In genomic region chr16:13144682-13145410, GRCm38 (mm10) we compare ENCODE assay signal across 26 mouse cellular contexts. TPM values are rescaled to one million over a fixed set of nuclear protein-coding genes. Genes with fewer than 3 reads are reported as not detected.
DNase-seq lines count a peak whose midpoint lies in the region; ATAC-seq and TF ChIP-seq lines count a peak whose summit lies in the region.
"Had no signal": no experiment of that assay in that cellular context is flagged by ENCODE, and none has a peak within 500 bp of the region (broad histone marks: within the 10 kb centered on the region; RNA-seq: fewer than 3 reads in every experiment).

No protein-coding gene starts in this region.

- H3K27me3 ChIP-seq in intestine, postnatal 0 days (replicated peaks; ENCODE audit: control insufficient read depth, insufficient read depth, low read length): no peaks in the 10 kb centered on the region
- no peaks in the 10 kb centered on the region for H3K27me3 ChIP-seq in intestine, embryonic 16.5 days (replicated peaks; ENCODE audit: control insufficient read depth, insufficient read depth, low read length)
- H3K27me3 ChIP-seq: heart, embryonic 15.5 days; intestine, embryonic 15.5 days; kidney, embryonic 15.5 days; liver, embryonic 15.5 days; lung, embryonic 15.5 days; neural tube, embryonic 15.5 days; stomach, embryonic 15.5 days had no signal

- peak; percentile 16 to 17 for DNase-seq in adrenal gland, adult 18-20 months (ENCODE audit: low spot score in 2 of 2)
- DNase-seq in adrenal gland, adult 8-10 months: no peak
- peak; percentile 47 for DNase-seq in ES-CJ7 (ENCODE audit: low read depth, low spot score)
- peak; percentile 39 to 52 for DNase-seq in adrenal gland, postnatal 36 days
- no peak for DNase-seq in lung, postnatal 25 days (ENCODE audit: low spot score)
- no peak for DNase-seq in lung, postnatal 14 days
- DNase-seq: cerebellum, adult 9-10 months; gastrocnemius, postnatal 25 days; kidney, postnatal 4 days; layer of hippocampus, adult 9-11 months; liver; right cerebral cortex, adult 18-20 months; right cerebral cortex, postnatal 4 days had no signal

- no peak overlapping the region for H3K4me3 ChIP-seq in intestine, postnatal 0 days (ENCODE audit: low read depth, low read length)
- no peak overlapping the region for H3K4me3 ChIP-seq in intestine, embryonic 16.5 days (ENCODE audit: low read length)
- H3K4me3 ChIP-seq: forebrain, embryonic 10.5 days; heart, embryonic 15.5 days; intestine, embryonic 15.5 days; kidney, embryonic 15.5 days; limb, embryonic 10.5 days; liver, embryonic 15.5 days; lung, embryonic 15.5 days; neural tube, embryonic 15.5 days; stomach, embryonic 15.5 days had no signal

- no peak overlapping the region for H3K9ac ChIP-seq in intestine, postnatal 0 days (ENCODE audit: low read depth, low read length)
- no peak overlapping the region for H3K9ac ChIP-seq in intestine, embryonic 16.5 days (ENCODE audit: low read depth, low read length)
- H3K9ac ChIP-seq: heart, embryonic 15.5 days; intestine, embryonic 15.5 days; kidney, embryonic 15.5 days; liver, embryonic 15.5 days; lung, embryonic 15.5 days; neural tube, embryonic 15.5 days; stomach, embryonic 15.5 days had no signal

- no peaks in the 10 kb centered on the region for H3K9me3 ChIP-seq in intestine, postnatal 0 days (ENCODE audit: control insufficient read depth)
- no peaks in the 10 kb centered on the region for H3K9me3 ChIP-seq in intestine, embryonic 16.5 days (ENCODE audit: control insufficient read depth, low read length)
- H3K9me3 ChIP-seq: forebrain, embryonic 10.5 days; heart, embryonic 15.5 days; intestine, embryonic 15.5 days; kidney, embryonic 15.5 days; limb, embryonic 10.5 days; liver, embryonic 15.5 days; lung, embryonic 15.5 days; neural tube, embryonic 15.5 days; stomach, embryonic 15.5 days had no signal

- no peaks in the 10 kb centered on the region for H3K4me1 ChIP-seq in intestine, postnatal 0 days (replicated peaks; ENCODE audit: control insufficient read depth, insufficient read depth, low read length)
- H3K4me1 ChIP-seq in intestine, embryonic 16.5 days (ENCODE audit: control insufficient read depth, insufficient read depth, low read length): no peaks in the 10 kb centered on the region
- H3K4me1 ChIP-seq: forebrain, embryonic 10.5 days; heart, embryonic 15.5 days; kidney, embryonic 15.5 days; limb, embryonic 10.5 days; liver, embryonic 15.5 days; lung, embryonic 15.5 days had no signal

- H3K4me2 ChIP-seq in intestine, postnatal 0 days (replicated peaks; ENCODE audit: low read depth): no peak overlapping the region
- H3K4me2 ChIP-seq in intestine, embryonic 16.5 days (ENCODE audit: low read depth, low read length): no peak overlapping the region
- H3K4me2 ChIP-seq: heart, embryonic 15.5 days; intestine, embryonic 15.5 days; kidney, embryonic 15.5 days; liver, embryonic 15.5 days; lung, embryonic 15.5 days; neural tube, embryonic 15.5 days; stomach, embryonic 15.5 days had no signal

- WGBS in intestine, postnatal 0 days: 94% methylated on average over 10 of the region's 10 CpGs
- 94% methylated on average over 10 of the region's 10 CpGs for WGBS in intestine, embryonic 16.5 days

- ATAC-seq in intestine, postnatal 0 days: no peak
- no peak for ATAC-seq in intestine, embryonic 16.5 days
- ATAC-seq: hindbrain, embryonic 16.5 days had no signal

- peaks cover 62% of the 10 kb centered on the region for H3K36me3 ChIP-seq in intestine, postnatal 0 days (ENCODE audit: control insufficient read depth, insufficient read depth)
- H3K36me3 ChIP-seq in intestine, embryonic 16.5 days (ENCODE audit: control insufficient read depth, insufficient read depth, low read length): peaks cover 20% of the 10 kb centered on the region

- TF ChIP-seq CTCF in intestine, postnatal 0 days (IDR thresholded peaks at IDR 0.05; ENCODE audit: low read depth): peak; percentile 18; the same call in 1 of the 2 replicates

- no peak overlapping the region for H3K27ac ChIP-seq in intestine, postnatal 0 days (ENCODE audit: low read depth, low read length)
- H3K27ac ChIP-seq in intestine, embryonic 16.5 days (ENCODE audit: low read length): no peak overlapping the region
- H3K27ac ChIP-seq: forebrain, embryonic 10.5 days; heart, embryonic 15.5 days; intestine, embryonic 15.5 days; kidney, embryonic 15.5 days; limb, embryonic 10.5 days; liver, embryonic 15.5 days; lung, embryonic 15.5 days; macrophage; neural tube, embryonic 15.5 days; stomach, embryonic 15.5 days had no signal

RNA-seq across cellular contexts. Expression of gene Ercc4, which starts 35.4 kb away (rescaled TPM):
- 10 to 100 TPM; 13.5 to 13.9 TPM for total RNA-seq in adrenal gland, adult 18-20 months (2021)
- total RNA-seq in adrenal gland, adult 8-10 months (2022): 10 to 100 TPM; 19.8 to 34.3 (median 24.3) TPM
- polyA plus RNA-seq in intestine, postnatal 0 days (2015; fragmentation: Nextera tagmentation; extraction: Ambion mirVana): 4.5 and 5.5 TPM in 2 replicates
- polyA plus RNA-seq in intestine, embryonic 16.5 days (2015; fragmentation: Nextera tagmentation; extraction: Ambion mirVana): 9.1 and 10.5 TPM in 2 replicates
- total RNA-seq in adrenal gland, postnatal 36 days (2021): 10 to 100 TPM; 15.1 to 16.3 TPM

Comparison
In these comparisons a context has a peak if more than half of its experiments do, and no peak if none do; other contexts are left out.
1. DNase-seq: peak in adrenal gland, adult 18-20 months (2 of 2), ES-CJ7 (single experiment) and adrenal gland, postnatal 36 days (2 of 2); none in adrenal gland, adult 8-10 months (single experiment), lung, postnatal 25 days (single experiment) and lung, postnatal 14 days (single experiment).